Mouse (Mus musculus) E14TG2a.4 (cell line): ENCODE data around the gene Set.
A peak's percentile ranks its signal among the peaks of the same experiment; 100 is the strongest.

Experiments
- H3K27me3 ChIP-seq: 2 replicates; pipeline ENCODE4 v1.6.1; 2014; ENCODE audit warnings: low read length, control low read depth; ENCODE audit not compliant: insufficient read depth
- H3K36me3 ChIP-seq: 2 replicates; pipeline ENCODE4 v1.6.1; 2014; ENCODE audit warnings: low read length, control low read depth; ENCODE audit not compliant: insufficient read depth
- H3K4me1 ChIP-seq: replicated peaks from 2 replicates; pipeline ENCODE4 v1.6.1; 2014; ENCODE audit warnings: low read depth, low read length, control low read depth
- H3K4me3 ChIP-seq: replicated peaks from 2 replicates; pipeline ENCODE4 v1.5.1; 2014; ENCODE audit warnings: mild to moderate bottlenecking, low read length
- H3K9me3 ChIP-seq: 2 replicates; pipeline ENCODE4 v1.6.1; 2014; ENCODE audit warnings: low read length, control low read depth
- CTCF ChIP-seq: conservative IDR thresholded peaks from 2 replicates; pipeline ENCODE4 v1.5.1; 2014; ENCODE audit warnings: low read length
- NANOG ChIP-seq: IDR thresholded peaks from 2 replicates; pipeline ENCODE4 v1.6.1; 2014; ENCODE audit warnings: borderline replicate concordance, low read length, mixed read lengths
- POU5F1 ChIP-seq: IDR thresholded peaks from 2 replicates; pipeline ENCODE4 v1.6.1; 2014; ENCODE audit warnings: low read length, borderline replicate concordance

Set gene

DNA sequence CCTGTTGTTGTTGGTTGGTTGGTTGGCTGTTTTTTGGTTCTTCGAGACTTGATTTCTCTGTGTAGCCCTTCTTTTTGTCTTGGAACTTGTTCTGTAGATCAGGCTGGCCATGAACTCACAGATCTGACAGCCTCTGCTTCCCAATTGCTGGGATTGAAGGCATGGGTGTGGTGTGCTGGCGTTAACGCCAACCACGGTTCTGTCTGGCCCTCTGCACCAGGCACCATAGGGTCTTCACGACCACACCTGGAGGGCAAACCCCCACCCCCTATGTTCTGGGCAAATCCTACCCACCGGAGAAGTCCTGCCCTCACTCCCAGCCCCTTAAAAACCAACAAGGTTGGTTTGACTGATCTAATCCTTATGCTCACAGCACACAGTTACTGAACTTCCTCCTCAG, 19.8 kb downstream of the Set start:
- TF ChIP-seq NANOG (no peak), CTCF (no peak), POU5F1 (no peak)
- H3K9me3 ChIP-seq, result no peaks in the 10 kb centered on the region
- peak overlapping the region; percentile 91 for H3K4me3 ChIP-seq
- H3K36me3 ChIP-seq, result peaks cover 48% of the 10 kb centered on the region
- peaks cover 76% of the 10 kb centered on the region for H3K4me1 ChIP-seq
- H3K27me3 ChIP-seq, result peaks cover 5% of the 10 kb centered on the region; the same call in 1 of the 2 replicates

DNA sequence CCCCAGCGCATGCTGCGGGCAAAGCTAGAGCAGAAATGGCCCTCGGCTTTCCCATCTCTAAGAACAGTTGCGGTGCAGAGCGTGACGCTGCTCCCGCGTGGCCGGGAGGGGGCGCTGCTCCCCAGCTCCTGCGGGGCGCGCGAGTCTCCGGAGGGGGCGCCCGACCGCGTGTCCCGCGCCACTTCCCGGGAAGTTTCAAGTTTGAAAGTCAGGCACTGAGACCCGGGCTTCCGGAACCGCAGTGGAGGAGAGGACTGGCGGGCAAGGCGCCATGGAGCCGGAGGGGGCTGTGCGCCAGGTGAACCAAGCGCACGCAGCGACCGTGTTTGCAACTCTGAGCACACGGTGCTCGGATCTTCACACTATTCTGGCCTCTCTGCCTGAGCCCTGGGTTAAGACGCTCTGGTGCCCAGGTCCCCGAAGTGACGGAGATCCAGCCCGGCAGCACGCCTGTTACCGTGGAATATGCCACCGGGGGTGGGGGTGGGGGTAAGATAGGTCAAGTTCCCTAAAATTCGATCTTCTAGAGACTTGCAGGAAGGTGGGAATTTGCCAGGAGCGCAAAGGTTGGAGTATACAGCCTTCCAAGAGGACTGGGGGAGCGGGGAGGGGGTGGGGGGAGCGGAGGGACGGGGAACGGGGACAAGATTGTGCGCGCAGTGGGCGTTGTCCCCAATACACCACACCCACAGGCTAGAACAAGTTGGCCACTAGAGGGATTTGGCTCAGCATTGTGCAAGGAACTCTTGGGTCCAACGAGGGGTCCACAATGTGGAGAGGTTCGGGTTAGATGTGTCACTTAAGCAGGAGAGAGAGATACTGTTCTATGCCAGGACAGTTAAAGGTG, 20.5 kb downstream of the Set start, which contains the start of gene Pkn3:
Gene Pkn3, plus strand, starts transcription at position 183 of the 847 bp plus-strand sequence.
- H3K27me3 ChIP-seq, result peaks cover 5% of the 10 kb centered on the region; the same call in 1 of the 2 replicates
- peaks cover 48% of the 10 kb centered on the region for H3K36me3 ChIP-seq
- peak within 1 kb of the TSS; percentile 91 for H3K4me3 ChIP-seq
- peaks cover 72% of the 10 kb centered on the region for H3K4me1 ChIP-seq
- H3K9me3 ChIP-seq, result no peaks in the 10 kb centered on the region
- TF ChIP-seq CTCF (peak; percentile 49), NANOG (no peak), POU5F1 (no peak)

DNA sequence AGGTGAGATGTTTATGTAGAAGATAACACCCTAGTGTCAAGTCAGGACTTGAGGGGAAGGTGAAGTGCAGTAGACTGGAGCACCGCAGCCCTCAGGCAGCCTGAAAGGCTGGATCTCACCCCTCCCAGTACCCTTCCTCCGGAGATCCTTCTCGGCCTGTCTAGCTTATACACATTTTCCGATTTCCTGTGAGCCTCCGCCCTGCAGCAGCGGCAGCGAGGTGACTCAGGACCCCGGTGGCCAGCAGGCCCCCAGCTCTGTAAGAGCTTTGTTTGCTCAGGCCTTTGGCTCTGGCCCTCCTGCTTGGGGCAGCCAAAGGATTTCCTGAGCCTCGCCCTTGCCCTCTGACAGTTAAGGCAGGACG, 21.2 kb downstream of the Set start:
- no peak for TF ChIP-seq NANOG
- Histone ChIP-seq H3K36me3 (peaks cover 45% of the 10 kb centered on the region), H3K27me3 (peaks cover 5% of the 10 kb centered on the region; the same call in 1 of the 2 replicates), H3K4me3 (peak overlapping the region; percentile 91), H3K9me3 (no peaks in the 10 kb centered on the region), H3K4me1 (peaks cover 66% of the 10 kb centered on the region)

DNA sequence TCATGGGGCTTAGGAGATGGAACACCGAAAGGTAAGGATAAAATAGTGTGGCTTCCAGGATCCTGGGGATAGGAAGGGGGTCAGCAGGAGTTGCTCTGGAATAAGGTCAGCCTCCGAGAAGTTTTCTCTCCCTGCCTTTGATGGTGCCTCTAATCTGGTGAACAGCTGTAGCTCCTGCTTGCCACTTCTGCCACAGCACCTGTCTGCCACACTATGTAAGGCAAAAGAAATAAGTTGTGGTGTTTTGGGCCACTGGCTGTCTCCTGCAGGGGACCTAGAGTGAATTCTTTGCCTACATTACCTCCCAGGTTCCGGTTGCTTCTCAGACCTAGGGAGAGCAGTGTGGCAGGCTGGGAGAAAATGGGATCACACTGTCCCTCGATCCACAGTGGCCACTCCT, 21.6 kb downstream of the Set start:
- no peaks in the 10 kb centered on the region for H3K9me3 ChIP-seq
- peaks cover 41% of the 10 kb centered on the region for H3K36me3 ChIP-seq
- H3K4me3 ChIP-seq, result peak overlapping the region; percentile 91
- TF ChIP-seq CTCF (no peak), POU5F1 (no peak), NANOG (no peak)
- H3K27me3 ChIP-seq, result peaks cover 5% of the 10 kb centered on the region; the same call in 1 of the 2 replicates
- peaks cover 62% of the 10 kb centered on the region for H3K4me1 ChIP-seq

DNA sequence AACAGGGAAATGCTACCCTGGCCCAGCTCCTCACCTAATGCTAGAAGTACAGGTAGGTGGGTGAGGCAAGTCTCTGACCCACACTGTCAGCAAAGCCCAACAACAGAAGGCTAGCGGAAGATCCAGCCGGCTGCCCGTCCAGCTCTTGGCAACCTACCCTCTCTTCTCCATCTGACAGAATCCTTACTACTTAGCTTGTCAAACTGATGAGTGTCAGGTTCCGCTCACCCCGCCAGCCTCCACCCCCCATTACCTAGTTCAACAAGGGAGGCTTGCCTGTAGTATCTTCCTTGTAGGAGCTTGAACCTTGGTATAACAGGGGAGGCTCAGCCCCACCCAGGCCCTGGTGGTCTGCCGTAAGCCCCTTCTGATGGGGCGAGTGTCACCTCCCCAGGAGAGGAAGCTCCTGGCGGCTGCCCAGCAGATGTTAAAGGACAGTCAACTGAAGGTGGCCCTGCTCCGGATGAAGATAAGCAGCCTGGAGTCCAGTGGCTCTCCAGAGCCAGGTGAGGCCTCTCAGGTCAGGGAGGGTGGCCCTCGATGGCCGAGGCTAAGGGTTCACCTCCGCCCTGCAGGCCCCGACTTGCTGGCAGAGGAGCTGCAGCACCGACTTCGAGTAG, 23.1 kb downstream of the Set start:
- Histone ChIP-seq H3K27me3 (peaks cover 5% of the 10 kb centered on the region; the same call in 1 of the 2 replicates), H3K9me3 (no peaks in the 10 kb centered on the region), H3K36me3 (peaks cover 29% of the 10 kb centered on the region), H3K4me3 (peak overlapping the region; percentile 91), H3K4me1 (peaks cover 62% of the 10 kb centered on the region)
- no peak for TF ChIP-seq CTCF
- TF ChIP-seq NANOG, result no peak
- TF ChIP-seq POU5F1, result no peak

DNA sequence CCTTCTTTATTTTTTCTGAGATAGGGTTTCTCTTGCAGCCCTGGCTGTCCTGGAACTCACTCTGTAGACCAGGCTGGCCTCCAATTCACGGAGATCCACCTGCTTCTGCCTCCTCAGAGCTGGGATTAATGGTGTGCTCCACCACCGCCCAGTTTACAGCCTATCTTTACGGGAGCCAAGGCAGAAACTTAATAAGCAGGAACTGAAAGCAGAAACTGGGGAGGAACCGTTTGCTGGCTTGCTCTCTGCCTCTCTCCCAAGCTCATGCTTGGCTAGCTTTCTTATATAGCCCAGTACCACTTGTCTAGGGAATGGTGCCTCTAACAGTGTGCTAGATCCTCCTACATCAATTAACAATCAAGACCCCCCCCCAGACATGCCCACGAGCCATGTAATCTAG, 26.9 kb downstream of the Set start:
- Histone ChIP-seq H3K9me3 (no peaks in the 10 kb centered on the region), H3K4me3 (no peak overlapping the region), H3K27me3 (peaks cover 5% of the 10 kb centered on the region; the same call in 1 of the 2 replicates), H3K36me3 (peaks cover 52% of the 10 kb centered on the region), H3K4me1 (peaks cover 66% of the 10 kb centered on the region)
- TF ChIP-seq CTCF (no peak), POU5F1 (no peak), NANOG (no peak)

DNA sequence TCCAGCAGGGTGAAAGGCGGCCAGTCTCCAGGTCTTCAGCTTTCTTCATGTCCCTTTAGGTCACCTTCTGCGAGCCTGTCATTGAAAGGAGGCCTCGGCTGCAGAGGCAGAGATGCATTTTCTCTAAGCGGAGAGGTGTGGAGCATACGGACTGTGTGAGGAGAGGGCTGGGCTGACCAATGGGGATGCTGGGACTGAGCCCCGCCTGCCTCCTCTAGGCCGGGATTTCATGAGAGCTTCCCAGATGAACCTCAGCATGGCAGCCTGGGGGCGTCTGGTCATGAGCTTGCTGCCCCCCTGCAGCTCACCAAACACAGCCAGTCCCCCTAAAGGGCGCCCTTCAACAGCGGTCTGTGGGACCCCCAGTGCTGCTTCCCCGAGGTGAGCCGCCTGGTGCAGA, 27.5 kb downstream of the Set start:
- H3K9me3 ChIP-seq, result no peaks in the 10 kb centered on the region
- H3K4me3 ChIP-seq, result peak overlapping the region; percentile 50
- peaks cover 62% of the 10 kb centered on the region for H3K4me1 ChIP-seq
- H3K36me3 ChIP-seq, result peaks cover 53% of the 10 kb centered on the region
- no peak for TF ChIP-seq NANOG
- TF ChIP-seq POU5F1, result no peak
- no peak for TF ChIP-seq CTCF
- peaks cover 5% of the 10 kb centered on the region; the same call in 1 of the 2 replicates for H3K27me3 ChIP-seq

DNA sequence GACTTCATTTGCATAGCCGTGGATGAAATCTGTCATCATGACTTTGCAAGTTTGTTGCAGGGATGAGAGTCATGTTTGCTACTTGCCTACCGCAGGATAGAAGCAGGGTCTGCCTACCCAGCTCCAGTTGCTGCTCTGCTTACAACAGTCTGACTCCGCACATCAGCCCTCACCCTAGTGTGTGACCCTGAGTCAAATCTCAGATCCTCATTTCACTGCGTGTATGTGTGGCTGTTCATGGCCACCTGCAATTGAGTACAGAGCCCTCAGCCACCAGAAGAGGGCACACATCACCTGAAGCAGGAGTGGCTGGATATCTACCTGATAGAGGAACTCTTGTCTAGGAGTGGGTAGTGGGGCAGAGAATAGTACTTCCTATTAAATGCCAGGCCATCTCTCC, 30.1 kb downstream of the Set start:
- peaks cover 62% of the 10 kb centered on the region for H3K36me3 ChIP-seq
- TF ChIP-seq POU5F1 (no peak), CTCF (peak; percentile 32; the same call in 1 of the 2 replicates), NANOG (no peak)
- no peak overlapping the region for H3K4me3 ChIP-seq
- peaks cover 62% of the 10 kb centered on the region for H3K4me1 ChIP-seq
- no peaks in the 10 kb centered on the region for H3K9me3 ChIP-seq
- H3K27me3 ChIP-seq, result no peaks in the 10 kb centered on the region
